Mouse (Mus musculus) layer of hippocampus, adult 9-11 months (tissue): ENCODE measurements at regions not wholly inside any gene's neighbourhood (a gene's known extent, or its start where the extent isn't known, plus 50 kb on each side); places are given as distances from the start of the nearest gene placed in this dataset.

ENCODE experiments used
- DNase-seq: peaks from one replicate; pipeline ENCODE4 v3.0.0; 2022

DNA sequence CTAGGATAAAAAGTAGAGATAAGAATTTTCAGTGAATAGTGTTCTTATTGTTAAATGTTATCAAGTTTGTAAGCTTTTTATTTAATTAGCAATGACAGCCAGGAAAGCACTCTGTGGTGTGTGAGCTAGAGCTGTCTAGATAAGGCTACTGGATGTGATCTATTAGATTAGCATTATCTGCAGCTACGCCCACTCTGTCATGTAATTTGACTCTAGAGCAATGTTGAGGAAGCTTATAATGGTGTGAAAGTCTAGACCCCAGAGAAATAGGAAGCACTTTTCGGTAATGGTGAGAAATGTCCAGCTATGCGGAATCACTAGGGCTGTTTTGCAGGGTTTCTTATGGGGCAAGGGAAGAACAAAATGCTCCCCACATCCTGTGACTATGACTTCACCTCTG lies 410.2 kb downstream of the Gm9195 start:
- DNase-seq, result no peak

- no peak for DNase-seq
Observed at GRCm38 (mm10) chr14:72064111-72064812, 427.4 kb downstream of the Gm9195 start.

DNA sequence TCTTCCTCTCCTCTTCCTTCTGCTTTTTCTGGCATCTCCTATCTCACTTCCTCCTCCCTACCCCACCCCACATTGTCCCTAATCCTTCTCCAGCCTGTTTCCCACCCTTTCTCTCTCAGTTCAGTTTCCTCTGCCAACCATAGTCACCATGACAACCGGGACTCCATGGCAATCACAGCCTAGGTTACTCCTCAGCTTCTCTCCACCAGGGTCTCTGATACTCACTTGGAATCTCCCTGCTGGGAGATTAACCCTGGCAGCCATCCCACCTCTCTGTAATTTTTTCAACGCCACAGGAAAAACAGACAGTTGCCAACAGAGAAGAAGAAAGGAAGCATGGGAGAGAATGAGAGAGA lies 448.8 kb downstream of the Gm9195 start:
- peak; percentile 34 for DNase-seq

DNA sequence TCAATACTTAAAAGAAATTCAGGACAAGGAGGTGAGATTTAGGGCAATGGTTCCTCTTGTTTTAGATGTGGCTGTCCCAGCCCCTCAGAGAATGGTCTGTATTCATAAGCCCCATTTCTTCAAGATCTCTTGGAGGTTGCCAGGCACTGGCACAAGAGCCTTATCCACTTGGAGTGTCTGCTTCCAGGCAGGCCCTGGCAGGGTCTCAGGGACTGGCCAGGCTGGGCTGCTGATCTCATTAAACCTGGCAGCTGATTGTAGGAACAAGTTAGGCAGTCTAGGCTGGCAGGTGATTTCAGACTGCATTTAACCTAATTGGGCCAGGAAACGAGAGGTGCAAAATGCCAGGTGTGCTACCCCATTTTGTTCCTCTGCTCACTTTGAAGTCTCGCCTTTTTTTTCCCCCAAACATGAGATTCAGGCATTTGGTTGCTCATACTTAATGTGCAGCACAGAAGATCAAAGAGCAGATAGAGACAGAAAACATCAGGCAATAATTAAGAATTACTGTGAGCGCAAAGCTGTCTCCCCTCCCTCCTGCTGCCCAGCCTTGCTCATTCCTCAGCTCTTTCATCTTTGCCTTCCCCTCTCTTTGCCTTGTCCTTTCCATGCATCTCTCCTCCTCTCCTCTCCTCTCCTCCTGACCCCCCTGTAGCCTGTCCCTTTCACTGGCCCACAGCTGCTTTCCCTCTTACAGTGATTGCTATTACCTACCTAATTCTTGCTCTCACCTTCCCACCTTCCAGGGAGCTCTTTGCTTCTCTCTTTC lies 449.3 kb downstream of the Gm9195 start:
- DNase-seq, result peak; percentile 59

- DNase-seq, result no peak
Observed at GRCm38 (mm10) chr14:72030396-72030795, 461.2 kb downstream of the Gm9195 start.

- DNase-seq, result no peak
Observed at GRCm38 (mm10) chr14:72027362-72028020, 464.1 kb downstream of the Gm9195 start.

GRCm38 (mm10) chr14:72004371-72004770 lies 487.3 kb downstream of the Gm9195 start:
- no peak for DNase-seq

GRCm38 (mm10) chr14:72002205-72003138 lies 489.2 kb downstream of the Gm9195 start:
- DNase-seq, result no peak

GRCm38 (mm10) chr14:71973016-71973415 lies 518.6 kb downstream of the Gm9195 start:
- DNase-seq, result peak; percentile 32

- peak; percentile 7 for DNase-seq
Observed at GRCm38 (mm10) chr14:71972521-71972920, 519.1 kb downstream of the Gm9195 start.

DNA sequence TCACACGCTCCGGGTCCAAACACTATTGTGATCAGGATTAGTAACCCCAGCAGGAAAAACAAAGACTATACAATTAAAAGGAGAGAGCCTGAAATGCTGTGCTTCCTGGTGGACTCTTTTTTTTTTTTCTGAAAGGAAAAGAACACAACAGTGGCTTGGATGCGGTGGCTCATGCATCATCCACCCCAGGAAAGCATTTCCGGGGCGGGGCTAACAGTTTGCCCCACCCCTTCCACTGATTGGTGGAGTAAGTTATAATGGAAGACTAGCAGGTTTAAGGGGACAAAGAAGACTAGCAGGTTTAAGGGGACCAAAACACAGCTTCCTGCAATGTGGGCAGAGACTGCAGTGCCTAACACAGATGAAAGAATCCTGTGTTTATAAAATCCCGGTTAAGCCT lies 524.0 kb downstream of the Gm9195 start:
- no peak for DNase-seq

DNA sequence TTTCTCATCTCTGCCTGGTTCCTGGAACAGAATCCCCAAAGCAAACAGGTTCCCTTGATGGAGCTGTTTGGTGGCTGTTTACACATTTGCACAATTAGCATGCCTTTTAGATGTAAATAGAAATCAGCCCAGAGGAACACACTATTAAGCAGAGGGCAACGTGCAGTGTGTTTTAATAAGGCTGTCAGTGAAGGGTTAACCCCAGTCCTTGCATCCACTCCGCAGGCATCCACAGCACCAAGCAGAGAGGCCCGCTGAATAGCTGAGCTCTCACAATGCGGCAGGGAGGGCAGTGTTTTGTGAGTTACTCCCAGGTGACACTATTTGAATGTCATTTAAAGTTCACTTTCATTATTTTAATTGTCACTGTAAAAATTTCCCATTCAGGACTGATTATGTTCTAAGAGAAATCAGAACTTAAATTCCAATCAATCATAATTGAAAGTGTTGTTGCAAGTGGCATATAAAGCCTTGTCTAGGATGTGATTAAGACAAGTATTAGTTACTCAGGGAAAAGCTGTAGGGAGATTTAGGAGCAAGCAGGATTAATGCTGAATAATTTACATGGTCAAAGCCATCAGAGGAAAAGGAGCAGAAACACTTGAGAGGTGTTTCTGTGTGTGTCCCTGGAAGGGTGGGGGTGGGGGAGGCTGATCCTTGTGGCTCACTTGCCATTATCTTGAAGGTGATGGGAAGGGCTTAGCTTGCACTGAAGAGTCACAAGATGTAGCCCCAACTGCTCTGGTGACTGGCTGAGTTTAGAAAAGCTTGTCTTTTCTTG lies 528.1 kb downstream of the Gm9195 start:
- DNase-seq, result no peak

DNA sequence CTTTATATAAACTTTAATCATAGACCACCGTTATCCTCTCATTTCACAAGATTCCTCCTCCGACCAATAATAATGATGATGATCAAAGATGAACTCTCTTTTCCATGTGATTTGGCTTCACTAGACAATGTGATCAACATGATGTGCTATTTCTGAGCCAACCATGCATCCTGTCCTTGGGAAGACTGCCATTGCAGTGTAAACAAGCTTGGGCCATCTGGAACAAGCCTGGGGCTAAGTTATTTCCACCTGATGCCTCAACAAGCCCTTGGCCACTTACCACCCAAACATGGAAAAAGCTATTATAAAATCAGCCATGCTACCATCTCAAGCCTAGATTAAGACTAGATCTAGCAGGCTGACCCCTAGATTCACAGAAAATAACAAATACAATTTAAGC lies 542.9 kb downstream of the Gm9195 start:
- DNase-seq, result no peak

- no peak for DNase-seq
Observed at GRCm38 (mm10) chr14:71937157-71937485, 554.5 kb downstream of the Gm9195 start.

GRCm38 (mm10) chr14:71936373-71937156 lies 555.1 kb downstream of the Gm9195 start:
- no peak for DNase-seq

GRCm38 (mm10) chr14:71915964-71916363 lies 575.7 kb downstream of the Gm9195 start:
- no peak for DNase-seq

GRCm38 (mm10) chr14:71910936-71911335 lies 580.7 kb downstream of the Gm9195 start:
- DNase-seq, result no peak

- no peak for DNase-seq
Observed at GRCm38 (mm10) chr14:71895468-71895867, 596.2 kb downstream of the Gm9195 start.

DNA sequence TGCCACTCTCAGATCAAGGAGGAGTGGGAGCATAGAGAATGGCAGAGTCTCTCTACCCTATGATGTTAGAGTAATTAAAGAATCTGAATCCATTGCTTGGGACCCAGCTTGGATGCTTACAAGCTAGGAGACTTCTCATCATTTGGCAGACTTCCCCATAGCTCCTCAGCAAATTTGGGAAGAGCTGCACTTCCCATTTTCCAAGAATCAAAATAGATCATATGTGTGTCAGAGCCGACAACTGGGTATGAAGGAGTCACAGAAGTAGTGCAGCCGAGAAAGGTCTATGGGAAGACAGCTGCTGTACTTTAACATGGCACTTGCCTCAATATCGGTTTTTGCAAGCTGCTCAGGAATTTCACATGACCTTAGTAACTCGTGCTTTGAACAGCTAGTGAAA lies 596.8 kb downstream of the Gm9195 start:
- DNase-seq, result no peak

- DNase-seq, result no peak
Observed at GRCm38 (mm10) chr14:71893361-71893760, 598.3 kb downstream of the Gm9195 start.

DNA sequence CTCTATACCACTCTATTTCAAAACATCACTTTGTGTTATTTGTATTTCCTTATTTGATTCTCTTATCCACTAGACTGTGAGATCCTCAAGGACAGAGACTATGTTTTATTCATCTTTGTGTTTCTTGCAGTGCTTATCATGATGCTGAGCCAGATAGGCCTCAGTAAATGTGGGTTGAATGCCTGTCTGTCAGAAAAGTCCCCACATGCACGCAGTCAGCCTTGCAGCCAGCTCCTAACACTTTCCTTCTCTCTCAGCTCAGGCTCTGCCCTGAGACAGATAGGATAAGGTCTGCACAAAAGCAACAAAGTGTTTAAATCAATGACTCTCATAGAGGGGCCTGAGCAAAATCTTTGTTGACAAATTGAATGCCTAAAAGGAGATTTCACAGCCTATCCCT lies 600.0 kb downstream of the Gm9195 start:
- DNase-seq, result no peak
